Mouse (Mus musculus) lung, embryonic 14.5 days (tissue): ENCODE measurements around the gene Rab17. TPM values are rescaled to one million over a fixed set of nuclear protein-coding genes. Genes with fewer than 3 reads are reported as not detected.

ENCODE experiments used
- ATAC-seq: fragments of 200-750 bp; cut with Nextera tagmentation; 2 replicates; pipeline ENCODE4 v1.8.0; 2017; ENCODE audit warnings: mild to moderate bottlenecking, moderate TSS enrichment, moderate library complexity; ENCODE audit not compliant: insufficient read depth
- DNase-seq: peaks from one replicate; pipeline ENCODE4 v3.0.0-alpha.2; 2015
- H3K27ac ChIP-seq: fragments of 300-500 bp; sonication (generic); 2 replicates; pipeline ENCODE4 v1.5.1; 2014; ENCODE audit warnings: low read depth, mild to moderate bottlenecking, moderate library complexity
- H3K27me3 ChIP-seq: fragments of 300-500 bp; sonication (generic); 2 replicates; pipeline ENCODE4 v1.6.1; 2014; ENCODE audit warnings: low read length, control low read depth; ENCODE audit not compliant: insufficient read depth
- H3K36me3 ChIP-seq: fragments of 300-500 bp; sonication (generic); 2 replicates; pipeline ENCODE4 v1.6.1; 2014; ENCODE audit warnings: control low read depth; ENCODE audit not compliant: insufficient read depth
- H3K4me1 ChIP-seq: fragments of 300-500 bp; sonication (generic); 2 replicates; pipeline ENCODE4 v1.6.1; 2014; ENCODE audit warnings: antibody characterized with exemption, control low read depth; ENCODE audit not compliant: insufficient read depth
- H3K4me2 ChIP-seq: fragments of 300-500 bp; sonication (generic); 2 replicates; pipeline ENCODE4 v1.6.1; 2014; ENCODE audit warnings: mild to moderate bottlenecking
- H3K4me3 ChIP-seq: fragments of 300-500 bp; sonication (generic); 2 replicates; pipeline ENCODE4 v1.5.1; 2014; ENCODE audit warnings: low read depth, low read length
- H3K9ac ChIP-seq: fragments of 300-500 bp; sonication (generic); 2 replicates; pipeline ENCODE4 v1.6.1; 2014
- H3K9me3 ChIP-seq: fragments of 300-500 bp; sonication (generic); 2 replicates; pipeline ENCODE4 v1.6.1; 2016; ENCODE audit warnings: low read depth, low read length, control low read depth
- CTCF ChIP-seq: IDR thresholded peaks from 2 replicates; pipeline ENCODE4 v1.5.1; 2016; ENCODE audit warnings: antibody characterized with exemption, low read depth
- WGBS: fragments of 180-500 bp; shearing (Covaris S2); extraction: QIAGEN DNeasy Blood & Tissue Kit; methylation state at CpG from one replicate; pipeline ENCODE4 v1.1.7; 2014; 5-methylcytosine and 5-hydroxymethylcytosine counted together
- polyA plus RNA-seq: library from polyadenylated mRNA; unstranded; fragments of >200 nt; fragmentation: Nextera tagmentation; extraction: Ambion mirVana; gene quantifications from 2 replicates; pipeline ENCODE4 v1.2.1, GENCODE M21; 2014

Rab17 gene
- polyA plus RNA-seq, 1 experiment from 2014 or later = 2.3 TPM

DNA sequence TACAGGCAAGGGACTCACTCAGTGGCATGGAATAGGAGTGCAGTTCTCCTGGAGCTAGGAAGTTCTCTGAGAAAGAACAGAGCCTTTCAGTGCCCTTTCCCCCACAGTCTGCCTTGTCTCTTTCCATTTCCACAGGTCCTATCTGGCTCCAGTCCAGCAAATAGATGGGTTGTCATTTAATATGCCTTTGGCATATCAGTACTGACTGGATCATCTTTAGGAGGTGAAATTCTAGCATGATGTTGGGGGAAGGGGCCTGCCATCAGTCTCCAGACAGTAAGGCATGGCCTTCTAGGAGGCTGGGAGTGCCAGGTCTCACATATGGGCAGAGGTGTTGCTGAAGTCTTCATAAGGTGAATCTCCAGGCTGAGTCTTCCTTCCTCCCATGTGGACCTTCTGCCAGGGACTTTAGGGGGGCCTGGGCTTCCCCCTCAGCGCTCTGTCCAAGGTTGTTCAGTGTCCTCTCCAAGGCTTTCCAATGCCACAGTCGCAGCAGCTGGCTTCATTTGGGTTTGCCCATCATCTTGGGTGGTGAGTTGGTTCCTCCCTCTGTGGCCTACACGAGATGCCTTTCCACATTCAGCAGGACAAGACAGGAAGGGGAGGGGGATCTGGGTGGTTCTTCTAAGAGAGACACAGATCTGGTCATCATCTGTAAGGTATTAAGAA lies 32.5 kb upstream of the Rab17 start:
- Histone ChIP-seq H3K9me3 (no peaks in the 10 kb centered on the region), H3K4me2 (no peak overlapping the region)
- no peak for ATAC-seq

GRCm38 (mm10) chr1:91001101-91001500 lies 31.6 kb upstream of the Rab17 start:
- Histone ChIP-seq H3K4me2 (no peak overlapping the region), H3K27ac (no peak overlapping the region; the same call in 1 of the 2 replicates), H3K9ac (no peak overlapping the region), H3K4me3 (no peak overlapping the region), H3K9me3 (no peaks in the 10 kb centered on the region), H3K36me3 (no peaks in the 10 kb centered on the region), H3K27me3 (no peaks in the 10 kb centered on the region), H3K4me1 (peaks cover 3% of the 10 kb centered on the region; the same call in 1 of the 2 replicates)
- DNase-seq (no peak), ATAC-seq (no peak)
- TF ChIP-seq CTCF = no peak
- WGBS = 84% methylated on average over 3 of the region's 3 CpGs

More for the DNA sequence above, 32.5 kb upstream of the Rab17 start:
- DNase-seq = no peak
- WGBS = 70% methylated on average over 3 of the region's 3 CpGs
- Histone ChIP-seq H3K9ac (no peak overlapping the region), H3K27me3 (no peaks in the 10 kb centered on the region), H3K27ac (no peak overlapping the region), H3K4me1 (peaks cover 3% of the 10 kb centered on the region; the same call in 1 of the 2 replicates), H3K4me3 (no peak overlapping the region), H3K36me3 (no peaks in the 10 kb centered on the region)
- TF ChIP-seq CTCF = no peak

GRCm38 (mm10) chr1:90999911-91000601 lies 30.6 kb upstream of the Rab17 start:
- Histone ChIP-seq H3K27ac (no peak overlapping the region), H3K36me3 (no peaks in the 10 kb centered on the region), H3K4me2 (peak overlapping the region; percentile 97), H3K9ac (peak overlapping the region; percentile 78; the same call in 1 of the 2 replicates), H3K4me1 (peaks cover 3% of the 10 kb centered on the region; the same call in 1 of the 2 replicates), H3K4me3 (peak overlapping the region; percentile 75; the same call in 1 of the 2 replicates), H3K9me3 (no peaks in the 10 kb centered on the region), H3K27me3 (no peaks in the 10 kb centered on the region)
- WGBS = 62% methylated on average over 10 of the region's 10 CpGs
- no peak for ATAC-seq
- no peak for DNase-seq
- TF ChIP-seq CTCF = no peak

GRCm38 (mm10) chr1:90998891-90999611 lies 29.6 kb upstream of the Rab17 start:
- peak; percentile 56 for DNase-seq
- H3K4me1 ChIP-seq = peaks cover 3% of the 10 kb centered on the region; the same call in 1 of the 2 replicates
- no peaks in the 10 kb centered on the region for H3K9me3 ChIP-seq
- WGBS = 1% methylated on average over 41 of the region's 41 CpGs
- TF ChIP-seq CTCF = no peak
- peak overlapping the region; percentile 42; the same call in 1 of the 2 replicates for H3K27ac ChIP-seq
- H3K9ac ChIP-seq = peak overlapping the region; percentile 78
- H3K36me3 ChIP-seq = no peaks in the 10 kb centered on the region
- H3K4me3 ChIP-seq = peak overlapping the region; percentile 75
- no peaks in the 10 kb centered on the region for H3K27me3 ChIP-seq
- peak overlapping the region; percentile 97 for H3K4me2 ChIP-seq
- peak; percentile 79 for ATAC-seq

DNA sequence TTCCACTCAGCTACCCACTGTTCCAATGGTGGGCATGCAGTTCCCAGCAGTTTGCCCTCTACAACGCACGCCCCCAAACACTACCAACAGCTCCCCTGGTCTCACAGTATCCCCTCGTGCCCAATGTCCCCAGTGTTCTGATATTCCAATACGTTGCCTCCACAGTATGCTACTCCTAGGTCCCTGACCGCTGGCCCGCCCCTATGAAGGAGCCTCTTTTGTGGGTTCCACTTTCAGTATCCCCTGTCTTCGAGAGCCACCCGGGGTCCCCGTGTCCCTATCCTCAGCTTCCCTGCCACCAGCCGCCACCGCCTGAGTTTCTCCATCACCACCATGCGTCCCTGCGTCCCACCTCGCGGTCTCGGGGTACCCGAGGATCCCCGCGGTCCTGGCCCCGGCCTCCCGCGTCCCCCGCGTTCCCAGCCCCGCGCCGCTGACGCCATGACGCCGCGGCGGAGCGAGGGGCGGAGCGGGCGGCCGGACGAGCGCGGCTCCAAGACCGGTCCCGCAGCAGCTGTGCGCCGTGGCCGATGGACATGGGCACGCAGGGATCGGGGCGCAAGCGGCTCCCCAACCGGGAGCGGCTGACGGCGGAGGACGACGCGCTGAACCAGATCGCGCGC lies 28.9 kb upstream of the Rab17 start, which contains the start of gene Lrrfip1:
Gene Lrrfip1 (plus strand): TSS at position 470 of the 623 bp plus-strand sequence.
- H3K27me3 ChIP-seq = no peaks in the 10 kb centered on the region

GRCm38 (mm10) chr1:90997641-90998040 lies 28.2 kb upstream of the Rab17 start:
- H3K27ac ChIP-seq = no peak overlapping the region
- no peak overlapping the region for H3K9ac ChIP-seq
- H3K27me3 ChIP-seq = no peaks in the 10 kb centered on the region
- TF ChIP-seq CTCF = no peak
- H3K4me3 ChIP-seq = no peak overlapping the region
- 74% methylated on average over 5 of the region's 5 CpGs for WGBS
- H3K4me1 ChIP-seq = peaks cover 3% of the 10 kb centered on the region; the same call in 1 of the 2 replicates
- DNase-seq (no peak), ATAC-seq (no peak)
- no peaks in the 10 kb centered on the region for H3K36me3 ChIP-seq
- H3K4me2 ChIP-seq = no peak overlapping the region; the same call in 1 of the 2 replicates
- no peaks in the 10 kb centered on the region for H3K9me3 ChIP-seq

More for the DNA sequence above, 28.9 kb upstream of the Rab17 start, which contains the start of gene Lrrfip1:
- H3K9me3 ChIP-seq = no peaks in the 10 kb centered on the region
- WGBS = 3% methylated on average over 59 of the region's 59 CpGs
- H3K4me1 ChIP-seq = peaks cover 3% of the 10 kb centered on the region; the same call in 1 of the 2 replicates
- H3K4me3 ChIP-seq = peak within 1 kb of the TSS; percentile 75
- TF ChIP-seq CTCF = no peak
- peak within 1 kb of the TSS; percentile 78 for H3K9ac ChIP-seq
- DNase-seq (peak; percentile 77), ATAC-seq (peak; percentile 85)
- peak within 1 kb of the TSS; percentile 42; the same call in 1 of the 2 replicates for H3K27ac ChIP-seq
- peak within 1 kb of the TSS; percentile 97 for H3K4me2 ChIP-seq
- no peaks in the 10 kb centered on the region for H3K36me3 ChIP-seq
